11 mouse cellular contexts compared by ENCODE assay signal in genomic region chr9:106411091-106411594, GRCm38 (mm10). TPM values are rescaled to one million over a fixed set of nuclear protein-coding genes. Genes with fewer than 3 reads are reported as not detected.
A peak's percentile ranks its signal among the peaks of the same experiment; 100 is the strongest.
DNase-seq lines count a peak whose midpoint lies in the region; ATAC-seq and TF ChIP-seq lines count a peak whose summit lies in the region.
"Had no signal": no experiment of that assay in that cellular context is flagged by ENCODE, and none has a peak within 500 bp of the region (broad histone marks: within the 10 kb centered on the region; RNA-seq: fewer than 3 reads in every experiment).

No protein-coding gene starts in this region.

- ATAC-seq in common myeloid progenitor, adult 5-6 weeks (replicated peaks; ENCODE audit: low read depth, poor library complexity, severe bottlenecking) = peak; percentile 84
- ATAC-seq in liver, embryonic 13.5 days (ENCODE audit: low read depth) = peak; percentile 92
- no peak for ATAC-seq in forebrain, embryonic 12.5 days (ENCODE audit: low FRiP score)
- no peak for ATAC-seq in midbrain, embryonic 14.5 days (ENCODE audit: low FRiP score, low TSS enrichment)
- no peak for ATAC-seq in forebrain, postnatal 0 days

- peak overlapping the region; percentile 4; the same call in 1 of the 2 replicates for H3K27ac ChIP-seq in heart, embryonic 10.5 days
- peak overlapping the region; percentile 81 for H3K27ac ChIP-seq in liver, embryonic 13.5 days
- H3K27ac ChIP-seq in forebrain, embryonic 12.5 days = no peak overlapping the region
- no peak overlapping the region for H3K27ac ChIP-seq in midbrain, embryonic 14.5 days (replicated peaks; ENCODE audit: low read depth, low read length)
- H3K27ac ChIP-seq in forebrain, postnatal 0 days (ENCODE audit: low read depth, low read length) = no peak overlapping the region
- H3K27ac ChIP-seq: limb, embryonic 13.5 days had no signal

- TF ChIP-seq CTCF in forebrain, postnatal 0 days (IDR thresholded peaks at IDR 0.05; ENCODE audit: low read depth) = no peak

- no peak overlapping the region for H3K4me3 ChIP-seq in heart, embryonic 10.5 days
- peak overlapping the region; percentile 33 for H3K4me3 ChIP-seq in liver, embryonic 13.5 days (replicated peaks)
- no peak overlapping the region for H3K4me3 ChIP-seq in forebrain, embryonic 12.5 days (replicated peaks)
- no peak overlapping the region for H3K4me3 ChIP-seq in midbrain, embryonic 14.5 days (replicated peaks; ENCODE audit: low read depth, low read length)
- no peak overlapping the region for H3K4me3 ChIP-seq in forebrain, postnatal 0 days (ENCODE audit: low read depth, low read length)
- H3K4me3 ChIP-seq: heart, embryonic 13.5 days; limb, embryonic 13.5 days had no signal

- WGBS in heart, embryonic 10.5 days = 57% methylated on average over 9 of the region's 9 CpGs
- 18% methylated on average over 9 of the region's 9 CpGs for WGBS in liver, embryonic 13.5 days (ENCODE audit: insufficient replicate concordance)
- 82% methylated on average over 9 of the region's 9 CpGs for WGBS in forebrain, embryonic 12.5 days
- WGBS in midbrain, embryonic 14.5 days = 84% methylated on average over 9 of the region's 9 CpGs
- WGBS in forebrain, postnatal 0 days = 74% methylated on average over 9 of the region's 9 CpGs

- no peaks in the 10 kb centered on the region for H3K36me3 ChIP-seq in heart, embryonic 10.5 days
- no peaks in the 10 kb centered on the region for H3K36me3 ChIP-seq in liver, embryonic 13.5 days
- H3K36me3 ChIP-seq in forebrain, embryonic 12.5 days (replicated peaks) = no peaks in the 10 kb centered on the region
- H3K36me3 ChIP-seq in midbrain, embryonic 14.5 days (ENCODE audit: control insufficient read depth, insufficient read depth, low read length) = no peaks in the 10 kb centered on the region
- H3K36me3 ChIP-seq in forebrain, postnatal 0 days (ENCODE audit: insufficient read depth) = no peaks in the 10 kb centered on the region
- H3K36me3 ChIP-seq: heart, embryonic 13.5 days; limb, embryonic 13.5 days had no signal

- H3K4me2 ChIP-seq in liver, embryonic 13.5 days = peak overlapping the region; percentile 62
- no peak overlapping the region for H3K4me2 ChIP-seq in forebrain, embryonic 12.5 days
- H3K4me2 ChIP-seq in midbrain, embryonic 14.5 days (ENCODE audit: low read length) = no peak overlapping the region
- H3K4me2 ChIP-seq in forebrain, postnatal 0 days (ENCODE audit: low read depth) = no peak overlapping the region
- H3K4me2 ChIP-seq: heart, embryonic 13.5 days; limb, embryonic 13.5 days had no signal

- no peaks in the 10 kb centered on the region for H3K27me3 ChIP-seq in heart, embryonic 10.5 days (ENCODE audit: insufficient read depth, poor library complexity, severe bottlenecking)
- H3K27me3 ChIP-seq in liver, embryonic 13.5 days = 0 out of 2 replicates have a peak, but pooled peaks cover 2% of the 10 kb centered on the region
- no peaks in the 10 kb centered on the region for H3K27me3 ChIP-seq in forebrain, embryonic 12.5 days
- H3K27me3 ChIP-seq in midbrain, embryonic 14.5 days (ENCODE audit: control insufficient read depth, insufficient read depth, low read length) = no peaks in the 10 kb centered on the region
- H3K27me3 ChIP-seq in forebrain, postnatal 0 days (ENCODE audit: insufficient read depth, low read length) = no peaks in the 10 kb centered on the region
- H3K27me3 ChIP-seq: heart, embryonic 13.5 days; limb, embryonic 13.5 days had no signal

- DNase-seq in heart, embryonic 10.5 days (ENCODE audit: low spot score) = no peak
- DNase-seq in heart, adult 18-20 months = no peak
- DNase-seq in liver, embryonic 13.5 days = no peak
- peak; percentile 63 for DNase-seq in right cerebral cortex, postnatal 25 days
- DNase-seq in midbrain, embryonic 14.5 days = no peak
- DNase-seq in forebrain, postnatal 0 days = no peak
- DNase-seq: kidney, postnatal 25 days had no signal

- H3K9me3 ChIP-seq in heart, embryonic 10.5 days = no peaks in the 10 kb centered on the region
- H3K9me3 ChIP-seq in liver, embryonic 13.5 days (replicated peaks) = 0 out of 2 replicates have a peak, but pooled peaks cover 2% of the 10 kb centered on the region
- H3K9me3 ChIP-seq in forebrain, embryonic 12.5 days = no peaks in the 10 kb centered on the region
- no peaks in the 10 kb centered on the region for H3K9me3 ChIP-seq in midbrain, embryonic 14.5 days (ENCODE audit: control insufficient read depth, low read length)
- H3K9me3 ChIP-seq in forebrain, postnatal 0 days (ENCODE audit: low read length) = no peaks in the 10 kb centered on the region
- H3K9me3 ChIP-seq: heart, embryonic 13.5 days had no signal

- H3K4me1 ChIP-seq in heart, embryonic 10.5 days = peaks cover 55% of the 10 kb centered on the region
- H3K4me1 ChIP-seq in liver, embryonic 13.5 days (replicated peaks) = peaks cover 42% of the 10 kb centered on the region
- H3K4me1 ChIP-seq in forebrain, embryonic 12.5 days = no peaks in the 10 kb centered on the region
- no peaks in the 10 kb centered on the region; the same call in 1 of the 2 replicates for H3K4me1 ChIP-seq in midbrain, embryonic 14.5 days (ENCODE audit: control insufficient read depth, insufficient read depth, low read length)
- no peaks in the 10 kb centered on the region for H3K4me1 ChIP-seq in forebrain, postnatal 0 days (ENCODE audit: insufficient read depth)

- peak overlapping the region; percentile 53; the same call in 1 of the 2 replicates for H3K9ac ChIP-seq in liver, embryonic 13.5 days
- H3K9ac ChIP-seq in forebrain, embryonic 12.5 days = no peak overlapping the region
- H3K9ac ChIP-seq in midbrain, embryonic 14.5 days (replicated peaks; ENCODE audit: low read length) = no peak overlapping the region
- no peak overlapping the region for H3K9ac ChIP-seq in forebrain, postnatal 0 days
- H3K9ac ChIP-seq: limb, embryonic 13.5 days had no signal

RNA-seq across cellular contexts. Expression of gene Rpl29, which starts 18.1 kb away (rescaled TPM):
- 735 and 862 TPM in 2 replicates for polyA plus RNA-seq in heart, embryonic 10.5 days (2016; fragmentation: Nextera tagmentation; extraction: Ambion mirVana)
- 100 to 1,000 TPM; 272 to 273 TPM for total RNA-seq in heart, adult 18-20 months (2021)
- total RNA-seq in common myeloid progenitor, adult 5-6 weeks (2017) = 1,609 and 1,977 TPM in 2 replicates
- polyA plus RNA-seq in liver, embryonic 13.5 days (2015; fragmentation: Nextera tagmentation; extraction: Ambion mirVana) = 772 and 835 TPM in 2 replicates
- 757 and 770 TPM in 2 replicates for polyA plus RNA-seq in forebrain, embryonic 12.5 days (2016; fragmentation: Nextera tagmentation; extraction: Ambion mirVana)
- polyA plus RNA-seq in midbrain, embryonic 14.5 days (2014; fragmentation: Nextera tagmentation; extraction: Ambion mirVana) = 708 and 777 TPM in 2 replicates
- total RNA-seq in forebrain, postnatal 0 days (2014; rRNA removed) = 890 and 984 TPM in 2 replicates
- 678 and 804 TPM in 2 replicates for polyA plus RNA-seq in forebrain, postnatal 0 days (2015; fragmentation: Nextera tagmentation; extraction: Ambion mirVana)

RNA-seq across cellular contexts. Expression of gene Acy1, which starts 27.0 kb away (rescaled TPM):
- polyA plus RNA-seq in heart, embryonic 10.5 days (2016; fragmentation: Nextera tagmentation; extraction: Ambion mirVana) = 31.2 and 45.1 TPM in 2 replicates
- 10 to 100 TPM; 26.1 to 26.8 TPM for total RNA-seq in heart, adult 18-20 months (2021)
- 23.8 and 30.1 TPM in 2 replicates for total RNA-seq in common myeloid progenitor, adult 5-6 weeks (2017)
- polyA plus RNA-seq in liver, embryonic 13.5 days (2015; fragmentation: Nextera tagmentation; extraction: Ambion mirVana) = 31.2 and 32.2 TPM in 2 replicates
- polyA plus RNA-seq in forebrain, embryonic 12.5 days (2016; fragmentation: Nextera tagmentation; extraction: Ambion mirVana) = 38.0 and 42.6 TPM in 2 replicates
- 19.1 and 21.6 TPM in 2 replicates for polyA plus RNA-seq in midbrain, embryonic 14.5 days (2014; fragmentation: Nextera tagmentation; extraction: Ambion mirVana)
- total RNA-seq in forebrain, postnatal 0 days (2014; rRNA removed) = 12.9 and 18.1 TPM in 2 replicates
- 20.5 and 21.0 TPM in 2 replicates for polyA plus RNA-seq in forebrain, postnatal 0 days (2015; fragmentation: Nextera tagmentation; extraction: Ambion mirVana)

RNA-seq across cellular contexts. Expression of gene Abhd14b, which starts 36.1 kb away (rescaled TPM):
- polyA plus RNA-seq in heart, embryonic 10.5 days (2016; fragmentation: Nextera tagmentation; extraction: Ambion mirVana) = 4.8 and 7.8 TPM in 2 replicates
- 1 to 10 TPM; 8.5 to 8.6 TPM for total RNA-seq in heart, adult 18-20 months (2021)
- total RNA-seq in common myeloid progenitor, adult 5-6 weeks (2017) = 10.0 and 13.4 TPM in 2 replicates
- polyA plus RNA-seq in liver, embryonic 13.5 days (2015; fragmentation: Nextera tagmentation; extraction: Ambion mirVana) = 16.7 and 18.2 TPM in 2 replicates
- polyA plus RNA-seq in forebrain, embryonic 12.5 days (2016; fragmentation: Nextera tagmentation; extraction: Ambion mirVana) = 4.4 TPM in 2 replicates
- 6.0 and 6.8 TPM in 2 replicates for polyA plus RNA-seq in midbrain, embryonic 14.5 days (2014; fragmentation: Nextera tagmentation; extraction: Ambion mirVana)
- total RNA-seq in forebrain, postnatal 0 days (2014; rRNA removed) = 10.5 and 13.8 TPM in 2 replicates
- polyA plus RNA-seq in forebrain, postnatal 0 days (2015; fragmentation: Nextera tagmentation; extraction: Ambion mirVana) = 7.6 and 8.8 TPM in 2 replicates

RNA-seq across cellular contexts. Expression of gene Abhd14a, which starts 36.3 kb away (rescaled TPM):
- polyA plus RNA-seq in heart, embryonic 10.5 days (2016; fragmentation: Nextera tagmentation; extraction: Ambion mirVana) = 42.0 and 46.2 TPM in 2 replicates
- total RNA-seq in heart, adult 18-20 months (2021) = 10 to 100 TPM; 19.0 to 19.6 TPM
- total RNA-seq in common myeloid progenitor, adult 5-6 weeks (2017) = 22.0 and 28.9 TPM in 2 replicates
- polyA plus RNA-seq in liver, embryonic 13.5 days (2015; fragmentation: Nextera tagmentation; extraction: Ambion mirVana) = 24.4 and 26.3 TPM in 2 replicates
- 37.7 and 39.0 TPM in 2 replicates for polyA plus RNA-seq in forebrain, embryonic 12.5 days (2016; fragmentation: Nextera tagmentation; extraction: Ambion mirVana)
- 51.2 and 68.8 TPM in 2 replicates for polyA plus RNA-seq in midbrain, embryonic 14.5 days (2014; fragmentation: Nextera tagmentation; extraction: Ambion mirVana)
- total RNA-seq in forebrain, postnatal 0 days (2014; rRNA removed) = 54.4 and 63.2 TPM in 2 replicates
- 84.1 and 87.1 TPM in 2 replicates for polyA plus RNA-seq in forebrain, postnatal 0 days (2015; fragmentation: Nextera tagmentation; extraction: Ambion mirVana)

RNA-seq across cellular contexts. Expression of gene Pcbp4, which starts 41.9 kb away (rescaled TPM):
- 135 and 186 TPM in 2 replicates for polyA plus RNA-seq in heart, embryonic 10.5 days (2016; fragmentation: Nextera tagmentation; extraction: Ambion mirVana)
- total RNA-seq in heart, adult 18-20 months (2021) = 10 to 100 TPM; 61.1 to 63.2 TPM
- 2.3 and 3.3 TPM in 2 replicates for total RNA-seq in common myeloid progenitor, adult 5-6 weeks (2017)
- 12.7 and 13.2 TPM in 2 replicates for polyA plus RNA-seq in liver, embryonic 13.5 days (2015; fragmentation: Nextera tagmentation; extraction: Ambion mirVana)
- polyA plus RNA-seq in forebrain, embryonic 12.5 days (2016; fragmentation: Nextera tagmentation; extraction: Ambion mirVana) = 299 and 311 TPM in 2 replicates
- polyA plus RNA-seq in midbrain, embryonic 14.5 days (2014; fragmentation: Nextera tagmentation; extraction: Ambion mirVana) = 219 and 247 TPM in 2 replicates
- 454 and 602 TPM in 2 replicates for total RNA-seq in forebrain, postnatal 0 days (2014; rRNA removed)
- polyA plus RNA-seq in forebrain, postnatal 0 days (2015; fragmentation: Nextera tagmentation; extraction: Ambion mirVana) = 251 and 273 TPM in 2 replicates

Comparison
In these comparisons a context has a peak if more than half of its experiments do, and no peak if none do; other contexts are left out.
1. H3K27ac ChIP-seq: peak in heart, embryonic 10.5 days (single experiment) and liver, embryonic 13.5 days (single experiment); none in forebrain, embryonic 12.5 days (single experiment), midbrain, embryonic 14.5 days (single experiment) and forebrain, postnatal 0 days (single experiment).
2. ATAC-seq: peak in common myeloid progenitor, adult 5-6 weeks (single experiment) and liver, embryonic 13.5 days (single experiment); none in forebrain, embryonic 12.5 days (single experiment), midbrain, embryonic 14.5 days (single experiment) and forebrain, postnatal 0 days (single experiment).